8 mouse cellular contexts compared by ENCODE assay signal in genomic region chr15:93552169-93552568, GRCm38 (mm10). TPM values are rescaled to one million over a fixed set of nuclear protein-coding genes. Genes with fewer than 3 reads are reported as not detected.
DNase-seq lines count a peak whose midpoint lies in the region; ATAC-seq lines count a peak whose summit lies in the region.

No protein-coding gene starts in this region.

- H3K27me3 ChIP-seq in heart, embryonic 16.5 days (ENCODE audit: control insufficient read depth, insufficient read depth, low read length): no peaks in the 10 kb centered on the region

- H3K9ac ChIP-seq in heart, embryonic 16.5 days (ENCODE audit: low read length): peak overlapping the region; percentile 44

- peaks cover 39% of the 10 kb centered on the region for H3K4me1 ChIP-seq in heart, embryonic 16.5 days (ENCODE audit: control insufficient read depth, insufficient read depth, low read length)

- H3K4me3 ChIP-seq in heart, embryonic 16.5 days (ENCODE audit: low read length): peak overlapping the region; percentile 9; the same call in 1 of the 2 replicates

- peak overlapping the region; percentile 41 for H3K4me2 ChIP-seq in heart, embryonic 16.5 days (ENCODE audit: low read depth, low read length)

- H3K36me3 ChIP-seq in heart, embryonic 16.5 days (ENCODE audit: control insufficient read depth, insufficient read depth): no peaks in the 10 kb centered on the region

- intact Hi-C loops in left cerebral cortex, postnatal 36 days (cut with DNase I): no loop called here

- DNase-seq in embryo, embryonic 9.5 days (ENCODE audit: extremely low spot score): peak; percentile 72
- DNase-seq in kidney, postnatal 10 days: peak; percentile 85
- DNase-seq in lung, postnatal 4 days: peak; percentile 78 to 81
- DNase-seq in spleen, adult 12 weeks (ENCODE audit: low spot score): peak; percentile 42
- no peak for DNase-seq in cerebellum, adult 8-10 months
- DNase-seq in left cerebral cortex, postnatal 36 days (ENCODE audit: low spot score in 2 of 2): no peak

- WGBS in heart, embryonic 16.5 days: 11% methylated on average over 9 of the region's 9 CpGs

- peak overlapping the region; percentile 54 for H3K27ac ChIP-seq in heart, embryonic 16.5 days (ENCODE audit: low read length)

- no peaks in the 10 kb centered on the region for H3K9me3 ChIP-seq in heart, embryonic 16.5 days (replicated peaks; ENCODE audit: control insufficient read depth, low read length)

- peak; percentile 84 for ATAC-seq in activated CD4-positive, CD25-positive, alpha-beta regulatory T cell, adult 4 months
- peak; percentile 68 for ATAC-seq in heart, embryonic 16.5 days (replicated peaks; ENCODE audit: extremely low read depth, insufficient read depth, low FRiP score)

RNA-seq across cellular contexts. Expression of gene Prickle1, which starts 43.5 kb away (rescaled TPM):
- polyA plus RNA-seq in activated CD4-positive, CD25-positive, alpha-beta regulatory T cell, adult 4 months (2017; shearing (Covaris generic)): under 1 TPM; 0.66 to 0.73 TPM
- 30.3 and 31.0 TPM in 2 replicates for polyA plus RNA-seq in heart, embryonic 16.5 days (2015; fragmentation: Nextera tagmentation; extraction: Ambion mirVana)
- 100 to 1,000 TPM in 1 of 2 experiments, 10 to 100 TPM in 1; 92.0 to 103 TPM for total RNA-seq in left cerebral cortex, postnatal 36 days (2021)

Comparison
In these comparisons a context has a peak if more than half of its experiments do, and no peak if none do; other contexts are left out.
1. DNase-seq: peak in embryo, embryonic 9.5 days (single experiment), kidney, postnatal 10 days (single experiment), lung, postnatal 4 days (2 of 2) and spleen, adult 12 weeks (single experiment); none in cerebellum, adult 8-10 months (single experiment) and left cerebral cortex, postnatal 36 days (0 of 2).
2. RNA of gene Prickle1, which starts 43.5 kb away (polyA plus RNA-seq): 30.3 to 31.0 TPM in heart, embryonic 16.5 days; 0.66 to 0.73 TPM in activated CD4-positive, CD25-positive, alpha-beta regulatory T cell, adult 4 months; every median in the first group is over 10 times any median in the second.